Mouse (Mus musculus): ENCODE measurements around the gene Angptl3.

DNA sequence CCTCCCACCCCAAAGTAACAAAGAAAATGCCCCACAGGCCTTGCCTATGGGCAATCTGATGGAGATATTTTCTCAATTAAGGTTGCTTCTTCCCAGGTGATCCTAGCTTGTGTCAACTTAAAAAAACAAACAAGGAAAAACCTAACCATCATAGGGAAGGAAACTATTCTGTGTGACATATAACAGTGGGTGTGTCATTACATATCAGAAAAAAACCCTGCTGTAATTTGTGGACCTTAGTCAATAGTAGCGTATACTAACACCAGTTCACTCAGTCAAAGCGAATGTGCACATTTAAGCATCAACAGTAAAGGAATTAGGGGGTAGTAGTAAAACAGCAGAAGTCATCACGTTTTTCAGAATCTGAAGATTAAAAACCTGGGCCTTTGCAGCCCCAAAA is 61.0 kb downstream of the Angptl3 start:
- TF ChIP-seq CTCF (IDR thresholded peaks at IDR 0.05; ENCODE audit: borderline replicate concordance, control insufficient read depth, extremely low read depth, insufficient read depth, low read length, poor library complexity) (no peak), POLR2A (IDR thresholded peaks at IDR 0.05; ENCODE audit: control insufficient read depth, extremely low read depth, insufficient read depth, low read length, poor library complexity) (no peak)
